Mouse (Mus musculus) intestine, embryonic 14.5 days (tissue): ENCODE data around the gene Cdkl4. TPM values are rescaled to one million over a fixed set of nuclear protein-coding genes. Genes with fewer than 3 reads are reported as not detected.

Experiments
- ATAC-seq: fragments of 200-750 bp; cut with Nextera tagmentation; replicated peaks from 2 replicates; pipeline ENCODE4 v1.8.0; 2017; ENCODE audit warnings: low read depth, moderate number of reproducible peaks, moderate TSS enrichment, moderate library complexity; ENCODE audit not compliant: low FRiP score, low TSS enrichment
- DNase-seq: peaks from one replicate; pipeline ENCODE4 v3.0.0-alpha.2; 2018; ENCODE audit warnings: low spot score
- H3K27ac ChIP-seq: fragments of 300-500 bp; sonication (generic); 2 replicates; pipeline ENCODE4 v1.5.1; 2014; ENCODE audit warnings: low read depth, mild to moderate bottlenecking, control low read depth
- H3K27me3 ChIP-seq: fragments of 300-500 bp; sonication (generic); replicated peaks from 2 replicates; pipeline ENCODE4 v1.6.1; 2014; ENCODE audit warnings: low read length, control low read depth; ENCODE audit not compliant: control insufficient read depth, insufficient read depth
- H3K36me3 ChIP-seq: fragments of 300-500 bp; sonication (generic); 2 replicates; pipeline ENCODE4 v1.6.1; 2014; ENCODE audit warnings: low read length, control low read depth; ENCODE audit not compliant: control insufficient read depth, insufficient read depth
- H3K4me1 ChIP-seq: fragments of 300-500 bp; sonication (generic); replicated peaks from 2 replicates; pipeline ENCODE4 v1.6.1; 2014; ENCODE audit warnings: low read length, control low read depth, mixed read lengths; ENCODE audit not compliant: control insufficient read depth, insufficient read depth
- H3K4me2 ChIP-seq: fragments of 300-500 bp; sonication (generic); 2 replicates; pipeline ENCODE4 v1.6.1; 2014; ENCODE audit warnings: low read length
- H3K4me3 ChIP-seq: fragments of 300-500 bp; sonication (generic); 2 replicates; pipeline ENCODE4 v1.5.1; 2014; ENCODE audit warnings: low read depth, low read length, control low read depth, mixed read lengths
- H3K9ac ChIP-seq: fragments of 300-500 bp; sonication (generic); 2 replicates; pipeline ENCODE4 v1.6.1; 2014; ENCODE audit warnings: mild to moderate bottlenecking, low read length
- H3K9me3 ChIP-seq: fragments of 300-500 bp; sonication (generic); 2 replicates; pipeline ENCODE4 v1.6.1; 2016; ENCODE audit warnings: low read length, control low read depth; ENCODE audit not compliant: control insufficient read depth
- WGBS: fragments of 180-500 bp; shearing (Covaris S2); extraction: QIAGEN DNeasy Blood & Tissue Kit; methylation state at CpG from one replicate; pipeline ENCODE4 v1.1.7; 2014; 5-methylcytosine and 5-hydroxymethylcytosine counted together
- polyA plus RNA-seq: library from polyadenylated mRNA; unstranded; fragments of >200 nt; fragmentation: Nextera tagmentation; extraction: Ambion mirVana; gene quantifications from 2 replicates; pipeline ENCODE4 v1.2.1, GENCODE M21; 2014

Cdkl4 gene
- polyA plus RNA-seq, 1 experiment from 2014 or later: 0.51 TPM

DNA sequence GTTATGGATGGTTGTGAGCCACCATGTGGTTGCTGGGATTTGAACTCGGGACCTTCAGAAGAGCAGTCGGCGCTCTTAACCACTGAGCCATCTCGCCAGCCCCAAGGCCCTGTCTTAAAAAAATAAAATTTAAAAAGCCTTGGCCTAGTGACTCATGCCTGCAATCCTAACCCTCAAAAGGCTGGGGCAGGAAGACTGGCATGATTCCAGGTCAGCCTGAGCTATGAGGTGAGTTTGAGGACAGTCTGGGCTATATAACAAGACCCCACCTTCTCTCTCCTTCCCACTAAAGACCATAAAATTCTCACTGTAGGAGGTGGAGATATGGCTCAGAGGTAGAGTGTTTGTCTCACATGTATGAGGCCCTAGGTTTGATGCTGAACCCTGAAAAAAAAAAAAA, 85.3 kb downstream of the Cdkl4 start:
- H3K9ac ChIP-seq: no peak overlapping the region
- no peaks in the 10 kb centered on the region for H3K36me3 ChIP-seq
- H3K9me3 ChIP-seq: no peaks in the 10 kb centered on the region
- H3K27ac ChIP-seq: no peak overlapping the region
- H3K4me2 ChIP-seq: no peak overlapping the region
- H3K4me1 ChIP-seq: no peaks in the 10 kb centered on the region
- ATAC-seq (peak; percentile 77), DNase-seq (no peak)
- H3K4me3 ChIP-seq: no peak overlapping the region
- 88% methylated on average over 4 of the region's 4 CpGs for WGBS
- no peaks in the 10 kb centered on the region for H3K27me3 ChIP-seq

DNA sequence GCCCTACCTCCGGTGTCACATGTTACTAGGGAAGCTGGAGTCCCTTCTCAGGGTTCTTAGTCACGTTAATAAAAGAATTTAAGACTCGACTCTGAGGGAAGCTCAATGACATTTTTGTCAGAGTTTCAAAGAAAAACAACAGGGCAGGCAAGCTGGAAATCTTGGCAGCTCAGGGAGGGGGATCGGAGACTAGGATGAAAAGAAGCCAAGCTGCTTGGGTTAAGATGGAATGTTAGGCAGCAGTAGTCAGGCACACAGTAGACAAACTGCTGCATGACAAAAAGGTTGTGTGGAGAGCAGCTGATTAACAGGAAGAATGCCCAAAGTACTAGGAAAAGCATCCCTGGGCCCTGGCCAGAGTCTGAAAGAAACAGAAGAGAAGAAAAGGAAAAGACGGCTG, 87.4 kb downstream of the Cdkl4 start:
- H3K27ac ChIP-seq: no peak overlapping the region
- no peak for ATAC-seq

DNA sequence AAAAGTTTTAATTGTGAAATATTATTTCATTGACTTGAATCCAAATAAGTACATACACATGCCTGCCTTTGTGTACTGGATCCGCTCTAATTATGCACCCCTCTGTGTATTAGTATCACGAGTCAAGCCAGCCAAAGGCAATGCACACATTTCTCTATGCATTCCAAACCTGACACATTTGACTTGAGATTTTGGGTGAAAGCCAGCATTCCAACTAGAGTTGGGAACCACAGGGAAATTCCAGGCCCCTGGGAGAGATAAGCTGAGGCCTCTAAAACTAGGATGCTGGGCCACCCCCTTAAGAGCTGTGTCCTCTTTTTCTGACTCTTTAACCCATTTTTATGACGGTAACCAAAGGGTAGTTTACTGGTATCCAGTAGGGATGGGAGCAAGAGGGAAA, 88.7 kb downstream of the Cdkl4 start:
- Histone ChIP-seq H3K27ac (no peak overlapping the region), H3K4me1 (no peaks in the 10 kb centered on the region), H3K9me3 (no peaks in the 10 kb centered on the region), H3K27me3 (no peaks in the 10 kb centered on the region), H3K4me3 (no peak overlapping the region), H3K36me3 (no peaks in the 10 kb centered on the region), H3K9ac (no peak overlapping the region), H3K4me2 (no peak overlapping the region)
- ATAC-seq (no peak), DNase-seq (no peak)
- WGBS: 74% methylated on average over 3 of the region's 3 CpGs

More for the DNA sequence above, 87.4 kb downstream of the Cdkl4 start:
- no peaks in the 10 kb centered on the region for H3K9me3 ChIP-seq
- 73% methylated on average over 5 of the region's 5 CpGs for WGBS
- H3K27me3 ChIP-seq: no peaks in the 10 kb centered on the region
- H3K4me1 ChIP-seq: no peaks in the 10 kb centered on the region
- no peak overlapping the region for H3K4me2 ChIP-seq
- H3K9ac ChIP-seq: no peak overlapping the region
- DNase-seq: no peak
- H3K36me3 ChIP-seq: no peaks in the 10 kb centered on the region
- no peak overlapping the region for H3K4me3 ChIP-seq

DNA sequence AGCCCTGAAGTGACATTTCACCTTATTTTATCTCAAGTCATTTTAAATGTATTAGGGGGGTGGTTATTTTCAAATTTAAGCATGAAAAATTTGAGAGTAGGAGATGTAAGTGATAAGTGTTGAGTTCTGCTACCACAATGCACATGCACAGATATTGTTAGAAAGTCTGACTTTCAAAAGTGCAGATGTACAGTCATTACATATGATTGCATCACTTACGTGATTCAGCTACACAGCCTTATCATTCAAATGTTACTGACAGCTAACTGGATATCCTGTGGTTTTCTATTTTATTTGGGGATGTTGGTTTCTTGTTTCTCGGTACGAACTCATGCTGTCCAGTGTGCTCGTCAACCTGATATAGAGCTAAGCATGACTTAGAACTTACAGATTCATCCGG, 92.5 kb downstream of the Cdkl4 start:
- Histone ChIP-seq H3K9me3 (no peaks in the 10 kb centered on the region), H3K4me2 (no peak overlapping the region), H3K4me1 (peaks cover 10% of the 10 kb centered on the region), H3K27me3 (no peaks in the 10 kb centered on the region), H3K27ac (no peak overlapping the region), H3K36me3 (no peaks in the 10 kb centered on the region), H3K9ac (no peak overlapping the region), H3K4me3 (no peak overlapping the region)
- 94% methylated on average over 5 of the region's 5 CpGs for whole genome bisulfite sequencing
- DNase-seq (no peak), ATAC-seq (no peak)

DNA sequence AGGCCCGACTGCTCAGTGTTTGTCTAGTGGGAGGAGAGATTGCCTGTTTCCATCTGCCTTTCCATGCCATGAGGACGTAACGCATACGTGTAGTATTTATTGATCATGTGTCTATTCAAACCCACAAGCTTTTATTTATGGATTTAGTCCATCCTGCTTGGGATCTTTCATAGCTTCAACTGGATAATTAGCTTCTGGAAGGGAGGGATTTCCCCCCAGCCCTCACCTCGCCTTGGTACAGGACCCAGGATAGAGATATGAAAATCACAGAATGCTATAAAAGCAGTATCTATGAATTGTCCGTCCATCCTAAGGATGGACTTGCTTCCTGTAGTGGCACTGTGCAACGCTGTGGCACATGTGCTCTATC, 96.8 kb downstream of the Cdkl4 start:
- 42% methylated on average over 7 of the region's 7 CpGs for WGBS

DNA sequence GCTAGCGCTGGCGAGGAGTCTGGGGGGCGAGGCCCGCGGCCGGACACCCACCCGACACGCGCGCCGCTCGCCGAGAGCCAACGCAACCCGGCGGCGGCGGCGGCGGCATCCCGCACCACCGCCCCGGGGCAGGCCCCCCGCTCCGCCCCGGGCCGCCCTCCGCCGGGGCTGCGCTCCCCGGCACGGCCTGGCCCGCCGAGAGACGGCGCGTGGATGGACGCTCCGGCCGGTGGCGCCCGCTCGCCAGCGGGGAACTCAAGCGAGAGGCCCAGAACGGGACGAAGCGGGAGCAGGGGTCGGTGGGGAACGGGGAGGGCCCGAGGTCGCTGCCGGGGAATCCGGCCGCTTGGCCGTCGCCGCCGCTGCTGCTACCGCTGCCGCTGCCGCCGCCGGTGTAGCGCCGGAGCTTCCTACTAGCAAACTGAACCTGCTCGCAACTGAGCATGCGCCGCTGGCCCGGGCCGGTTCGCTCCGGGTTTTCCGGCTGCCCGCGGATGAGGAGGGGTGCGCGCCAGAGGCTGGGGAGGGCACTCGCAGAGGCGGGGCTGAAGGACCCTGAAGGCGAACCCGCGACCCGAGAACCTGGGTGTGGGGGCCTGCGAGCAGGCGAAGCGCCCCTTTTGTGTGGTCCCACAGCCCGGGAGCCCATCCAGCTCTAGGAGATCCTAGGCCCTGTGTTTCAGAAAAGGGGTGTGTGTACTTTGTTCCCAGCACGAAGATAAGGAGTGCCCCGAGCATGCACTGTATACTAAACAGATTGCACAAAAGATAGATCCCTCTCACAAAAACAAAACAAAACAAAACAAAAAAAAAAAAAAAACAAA, 97.4 kb downstream of the Cdkl4 start, which contains the start of gene Sos1:
TSS of gene Sos1 (minus strand) at position 423 of the 824 bp plus-strand sequence.
- ATAC-seq (peak; percentile 85), DNase-seq (peak; percentile 99)
- Histone ChIP-seq H3K27me3 (no peaks in the 10 kb centered on the region), H3K4me3 (peak within 1 kb of the TSS; percentile 94), H3K36me3 (no peaks in the 10 kb centered on the region), H3K4me1 (peaks cover 19% of the 10 kb centered on the region), H3K9ac (peak within 1 kb of the TSS; percentile 88), H3K4me2 (peak within 1 kb of the TSS; percentile 72), H3K9me3 (no peaks in the 10 kb centered on the region), H3K27ac (peak within 1 kb of the TSS; percentile 91)
- under 1% methylated on average over 83 of the region's 90 CpGs for WGBS

More for the DNA sequence above, 96.8 kb downstream of the Cdkl4 start:
- Histone ChIP-seq H3K27me3 (no peaks in the 10 kb centered on the region), H3K27ac (peak overlapping the region; percentile 91), H3K9me3 (no peaks in the 10 kb centered on the region), H3K4me3 (peak overlapping the region; percentile 94), H3K4me1 (peaks cover 19% of the 10 kb centered on the region), H3K4me2 (peak overlapping the region; percentile 72), H3K36me3 (no peaks in the 10 kb centered on the region), H3K9ac (peak overlapping the region; percentile 88)
- DNase-seq (no peak), ATAC-seq (no peak)

DNA sequence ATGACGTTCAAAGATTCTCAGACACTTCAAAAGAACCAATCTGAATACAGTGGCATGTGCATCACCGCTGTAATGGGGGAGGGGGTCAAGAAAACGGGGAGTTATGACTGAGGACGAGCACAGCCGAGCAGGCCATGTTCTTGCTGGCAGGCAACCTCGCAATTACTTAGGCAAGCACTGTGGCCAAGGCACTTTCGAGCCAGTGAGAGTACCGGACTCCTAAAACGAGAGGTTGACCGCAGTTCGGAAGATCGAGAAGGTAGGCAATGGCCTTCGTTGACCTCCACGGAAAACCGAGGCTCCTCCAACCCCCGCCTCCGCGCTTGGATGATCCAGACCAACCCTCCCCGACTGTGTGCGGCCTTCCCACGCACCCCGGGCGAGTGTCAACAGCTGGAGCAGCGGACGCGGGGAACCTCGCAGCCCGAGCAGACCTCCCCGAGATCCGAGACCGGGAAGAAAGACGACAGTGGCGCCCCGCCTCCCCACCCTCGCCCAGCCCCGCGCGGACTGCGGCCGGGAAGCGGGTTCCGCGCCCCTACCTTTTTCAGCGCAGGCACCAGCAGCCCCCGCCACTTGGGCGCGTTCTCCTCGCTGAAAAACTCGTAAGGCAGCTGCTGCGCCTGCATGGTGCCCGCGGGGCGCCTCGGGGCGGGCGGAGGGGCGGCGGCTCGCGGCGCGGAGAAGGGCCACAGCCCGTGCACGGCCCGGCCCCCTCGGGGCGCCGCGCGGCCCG, 98.2 kb downstream of the Cdkl4 start:
- DNase-seq (peak; percentile 85), ATAC-seq (peak; percentile 34)
- H3K4me1 ChIP-seq: peaks cover 19% of the 10 kb centered on the region
- no peaks in the 10 kb centered on the region for H3K27me3 ChIP-seq
- H3K4me2 ChIP-seq: peak overlapping the region; percentile 72
- peak overlapping the region; percentile 91 for H3K27ac ChIP-seq
- H3K4me3 ChIP-seq: peak overlapping the region; percentile 94
- H3K36me3 ChIP-seq: no peaks in the 10 kb centered on the region
- peak overlapping the region; percentile 88 for H3K9ac ChIP-seq
- H3K9me3 ChIP-seq: no peaks in the 10 kb centered on the region
- under 1% methylated on average over 50 of the region's 71 CpGs for WGBS

DNA sequence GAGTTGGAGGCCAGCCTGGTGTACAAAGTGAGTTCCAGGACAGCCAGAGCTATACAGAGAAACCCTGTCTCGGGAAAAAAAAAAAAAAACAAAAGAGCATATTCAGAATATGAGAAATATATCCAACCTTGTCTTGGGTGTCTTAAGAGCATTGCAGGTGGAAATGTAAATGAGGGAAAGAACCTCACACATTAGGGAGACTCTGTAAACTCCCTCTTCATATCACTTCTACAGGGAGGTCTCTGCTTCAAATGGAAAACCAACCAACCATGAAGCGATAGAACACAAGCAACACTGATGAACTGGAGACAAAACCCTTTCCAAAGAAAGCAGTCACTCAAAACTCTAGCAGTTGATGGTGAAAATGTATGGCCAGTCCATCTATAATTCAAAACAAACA, 99.9 kb downstream of the Cdkl4 start:
- no peak for ATAC-seq
- WGBS: 91% methylated on average over 2 of the region's 2 CpGs

More for the DNA sequence above, 99.9 kb downstream of the Cdkl4 start:
- Histone ChIP-seq H3K27ac (no peak overlapping the region), H3K4me2 (no peak overlapping the region), H3K4me3 (no peak overlapping the region), H3K27me3 (no peaks in the 10 kb centered on the region), H3K36me3 (no peaks in the 10 kb centered on the region), H3K4me1 (peaks cover 19% of the 10 kb centered on the region), H3K9ac (no peak overlapping the region), H3K9me3 (no peaks in the 10 kb centered on the region)
- DNase-seq: no peak
